Mouse (Mus musculus) heart, embryonic 16.5 days (tissue): ENCODE data around the gene Dclre1b. TPM values are rescaled to one million over a fixed set of nuclear protein-coding genes. Genes with fewer than 3 reads are reported as not detected.

ENCODE experiments used
- ATAC-seq: fragments of 200-750 bp; cut with Nextera tagmentation; replicated peaks from 2 replicates; pipeline ENCODE4 v1.8.0; 2017; ENCODE audit warnings: moderate number of reproducible peaks; ENCODE audit not compliant: insufficient read depth, low FRiP score; ENCODE audit errors: extremely low read depth
- H3K27ac ChIP-seq: fragments of 300-500 bp; sonication (generic); 2 replicates; pipeline ENCODE4 v1.5.1; 2014; ENCODE audit warnings: mild to moderate bottlenecking, low read length, control low read depth, moderate library complexity
- H3K27me3 ChIP-seq: fragments of 300-500 bp; sonication (generic); 2 replicates; pipeline ENCODE4 v1.6.1; 2014; ENCODE audit warnings: low read length, mixed read lengths; ENCODE audit not compliant: control insufficient read depth, insufficient read depth
- H3K36me3 ChIP-seq: fragments of 300-500 bp; sonication (generic); 2 replicates; pipeline ENCODE4 v1.6.1; 2014; ENCODE audit not compliant: control insufficient read depth, insufficient read depth
- H3K4me1 ChIP-seq: fragments of 300-500 bp; sonication (generic); 2 replicates; pipeline ENCODE4 v1.6.1; 2014; ENCODE audit warnings: low read length, mixed read lengths; ENCODE audit not compliant: control insufficient read depth, insufficient read depth
- H3K4me2 ChIP-seq: fragments of 300-500 bp; sonication (generic); 2 replicates; pipeline ENCODE4 v1.6.1; 2014; ENCODE audit warnings: low read depth, mild to moderate bottlenecking, control low read depth, low read length
- H3K4me3 ChIP-seq: fragments of 300-500 bp; sonication (generic); 2 replicates; pipeline ENCODE4 v1.5.1; 2014; ENCODE audit warnings: mild to moderate bottlenecking, control low read depth, low read length
- H3K9ac ChIP-seq: fragments of 300-500 bp; sonication (generic); 2 replicates; pipeline ENCODE4 v1.6.1; 2014; ENCODE audit warnings: low read length, control low read depth
- H3K9me3 ChIP-seq: fragments of 300-500 bp; sonication (generic); replicated peaks from 2 replicates; pipeline ENCODE4 v1.6.1; 2016; ENCODE audit warnings: low read length; ENCODE audit not compliant: control insufficient read depth
- WGBS: fragments of 180-500 bp; shearing (Covaris S2); extraction: QIAGEN DNeasy Blood & Tissue Kit; methylation state at CpG from one replicate; pipeline ENCODE4 v1.1.7; 2014; 5-methylcytosine and 5-hydroxymethylcytosine counted together
- polyA plus RNA-seq: library from polyadenylated mRNA; unstranded; fragments of >200 nt; fragmentation: Nextera tagmentation; extraction: Ambion mirVana; gene quantifications from 2 replicates; pipeline ENCODE4 v1.2.1, GENCODE M21; 2015

Dclre1b gene
- polyA plus RNA-seq = 17.1 and 18.7 TPM in 2 replicates

DNA sequence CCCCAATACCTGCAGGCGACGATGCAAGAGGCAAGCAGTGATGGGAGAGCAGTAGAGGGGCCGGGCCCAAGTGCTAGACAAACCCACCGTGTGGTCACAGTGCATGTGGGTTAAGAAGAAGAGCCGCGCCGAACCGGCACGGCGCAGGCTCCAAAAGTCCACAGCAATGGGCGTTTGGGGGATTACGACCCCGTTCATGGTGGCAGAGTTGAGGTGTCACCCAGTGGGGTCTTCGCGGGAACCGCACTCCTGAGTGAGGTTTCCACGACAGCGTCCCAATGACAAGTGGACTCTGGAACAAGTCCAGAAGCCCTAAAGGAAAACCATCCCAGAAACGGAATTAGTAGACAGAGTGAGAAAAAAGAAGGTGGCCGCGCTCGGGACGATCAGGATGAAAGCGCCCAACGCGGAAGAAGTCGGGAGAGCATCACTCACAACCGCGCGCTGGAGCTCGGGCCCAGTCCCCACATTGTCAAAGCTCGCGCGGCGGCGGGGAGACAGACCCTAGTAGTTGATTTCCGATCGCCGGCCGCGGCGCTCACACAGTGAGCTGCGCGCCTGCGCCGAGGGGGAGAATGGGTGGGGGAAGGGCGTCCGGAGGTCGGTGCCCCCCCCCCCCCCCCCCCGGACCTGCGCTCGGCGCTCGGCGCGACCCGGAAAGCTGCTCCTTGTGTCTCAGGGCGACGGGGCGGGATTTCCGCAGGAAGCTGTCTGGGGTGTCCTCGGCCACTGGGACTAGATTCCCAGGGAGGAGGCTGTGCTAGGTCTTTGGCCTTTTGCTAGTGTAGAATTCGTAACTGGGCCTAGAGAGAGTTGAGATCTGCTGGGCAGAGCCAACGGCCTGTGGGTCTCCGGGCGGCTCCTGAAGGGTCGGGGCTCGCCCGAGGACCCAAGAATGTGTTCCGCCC is at the start of gene Dclre1b, which contains the start of the genes Ap4b1 and Gm43064:
Dclre1b (minus strand) TSS at position 554 of the 908 bp plus-strand sequence.
Ap4b1 (plus strand) TSS at position 630 of the 908 bp plus-strand sequence.
Gm43064 (plus strand) TSS at position 683 of the 908 bp plus-strand sequence.
- H3K4me2 ChIP-seq = peak within 1 kb of the TSS; percentile 78
- ATAC-seq = peak; percentile 91

DNA sequence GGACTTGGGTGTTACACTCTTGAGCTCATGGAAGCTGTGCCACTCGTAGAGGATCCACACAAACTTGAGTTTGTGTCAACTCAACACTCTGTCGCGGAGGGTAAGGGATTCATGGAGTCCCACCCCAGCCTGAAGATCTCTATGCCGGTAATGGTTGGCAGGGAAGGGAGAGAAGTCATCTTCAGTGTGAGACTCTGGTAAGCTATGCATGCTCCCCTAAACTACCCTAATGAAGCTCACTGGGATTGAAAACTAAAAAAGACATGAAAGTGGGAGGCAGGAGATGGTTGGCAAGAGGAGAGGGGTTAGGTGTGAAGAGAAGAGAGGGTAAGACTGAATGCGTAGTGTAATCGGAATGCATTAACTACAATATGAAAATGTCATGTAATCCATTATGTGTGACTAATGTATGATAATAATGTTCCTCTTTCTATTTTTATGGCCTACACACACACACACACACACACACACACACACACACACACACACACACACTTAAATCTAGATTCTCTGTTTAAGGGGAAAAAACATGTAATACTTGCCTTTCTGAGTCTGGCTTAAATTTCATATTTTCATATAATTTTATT is 48.8 kb upstream of the Dclre1b start:
- no peaks in the 10 kb centered on the region for H3K9me3 ChIP-seq
- H3K9ac ChIP-seq = no peak overlapping the region
- no peak overlapping the region for H3K4me3 ChIP-seq
- H3K4me1 ChIP-seq = peaks cover 9% of the 10 kb centered on the region
- whole genome bisulfite sequencing = 75% methylated on average over 6 of the region's 6 CpGs
- H3K36me3 ChIP-seq = no peaks in the 10 kb centered on the region
- no peak overlapping the region for H3K4me2 ChIP-seq
- no peaks in the 10 kb centered on the region for H3K27me3 ChIP-seq
- H3K27ac ChIP-seq = no peak overlapping the region
- no peak for ATAC-seq

More for the DNA sequence above, at the start of gene Dclre1b, which contains the start of the genes Ap4b1 and Gm43064:
- peak within 1 kb of the TSS; percentile 64 for H3K4me3 ChIP-seq
- H3K9ac ChIP-seq = peak within 1 kb of the TSS; percentile 92
- H3K27me3 ChIP-seq = no peaks in the 10 kb centered on the region
- whole genome bisulfite sequencing = under 1% methylated on average over 64 of the region's 70 CpGs
- H3K4me1 ChIP-seq = peaks cover 12% of the 10 kb centered on the region; the same call in 1 of the 2 replicates
- H3K36me3 ChIP-seq = peaks cover 16% of the 10 kb centered on the region
- H3K27ac ChIP-seq = peak within 1 kb of the TSS; percentile 95
- H3K9me3 ChIP-seq = no peaks in the 10 kb centered on the region

DNA sequence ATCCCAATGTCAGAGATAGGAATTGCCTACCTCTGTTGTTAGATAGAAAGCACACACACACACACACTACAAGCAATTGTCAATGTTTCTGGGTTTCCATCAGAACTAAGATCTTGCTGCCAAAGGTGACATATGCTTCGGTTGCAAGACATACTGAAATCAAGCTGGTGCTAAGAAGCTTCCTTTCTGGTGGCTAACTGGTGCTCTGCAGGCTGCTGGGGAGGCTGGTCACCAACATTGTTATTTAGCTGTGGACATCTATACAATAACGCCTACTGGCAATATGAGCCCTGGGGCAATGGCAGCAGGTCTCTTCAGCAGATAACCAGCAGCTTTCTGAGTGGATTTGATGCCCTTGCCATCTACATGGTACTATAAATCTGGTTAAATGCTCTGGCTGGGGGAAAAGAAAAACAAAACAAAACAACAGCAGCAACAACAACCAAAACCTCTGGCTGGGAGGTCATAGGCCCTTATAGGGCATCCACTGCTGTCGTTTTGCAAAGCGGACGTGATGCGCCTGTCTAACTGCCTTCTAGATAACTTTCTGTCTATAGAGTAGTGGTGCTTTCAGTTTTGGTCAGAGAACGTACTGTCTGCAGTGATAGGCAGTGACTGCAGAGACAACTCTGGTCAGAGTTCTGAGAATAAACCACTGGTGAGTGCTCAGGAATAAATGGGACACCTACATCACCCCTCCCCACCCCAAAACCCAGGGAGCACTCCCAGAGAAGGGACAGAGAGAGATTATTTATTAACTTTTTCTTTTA is 48.0 kb upstream of the Dclre1b start:
- Histone ChIP-seq H3K4me2 (no peak overlapping the region), H3K9me3 (no peaks in the 10 kb centered on the region), H3K9ac (no peak overlapping the region), H3K27me3 (no peaks in the 10 kb centered on the region), H3K27ac (no peak overlapping the region), H3K4me1 (peaks cover 9% of the 10 kb centered on the region), H3K36me3 (no peaks in the 10 kb centered on the region), H3K4me3 (no peak overlapping the region)
- WGBS = 81% methylated on average over 7 of the region's 7 CpGs
- no peak for ATAC-seq

DNA sequence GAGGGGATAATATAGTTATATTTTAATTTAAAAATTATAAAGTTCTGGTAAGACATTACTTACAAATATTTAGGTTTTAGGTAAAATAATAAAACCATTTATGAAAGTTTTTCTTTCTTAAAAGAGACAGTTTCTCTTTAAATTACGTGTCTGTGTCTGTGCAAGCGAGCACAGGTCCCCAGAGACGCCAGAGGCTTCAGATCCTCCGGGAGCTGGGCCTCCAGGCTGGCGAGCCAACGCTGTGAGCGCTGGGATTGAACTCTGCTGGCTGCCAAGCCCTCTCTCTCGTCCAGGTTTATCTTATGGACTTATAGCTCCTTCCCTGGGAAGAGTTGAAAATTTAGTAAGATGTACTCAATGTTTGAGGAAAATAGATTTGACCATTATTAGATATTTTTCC is 44.6 kb upstream of the Dclre1b start:
- 51% methylated on average over 8 of the region's 8 CpGs for WGBS
- Histone ChIP-seq H3K4me2 (no peak overlapping the region), H3K27ac (no peak overlapping the region), H3K4me1 (no peaks in the 10 kb centered on the region), H3K27me3 (no peaks in the 10 kb centered on the region), H3K9me3 (no peaks in the 10 kb centered on the region), H3K9ac (no peak overlapping the region), H3K4me3 (no peak overlapping the region), H3K36me3 (no peaks in the 10 kb centered on the region)
- ATAC-seq = no peak

DNA sequence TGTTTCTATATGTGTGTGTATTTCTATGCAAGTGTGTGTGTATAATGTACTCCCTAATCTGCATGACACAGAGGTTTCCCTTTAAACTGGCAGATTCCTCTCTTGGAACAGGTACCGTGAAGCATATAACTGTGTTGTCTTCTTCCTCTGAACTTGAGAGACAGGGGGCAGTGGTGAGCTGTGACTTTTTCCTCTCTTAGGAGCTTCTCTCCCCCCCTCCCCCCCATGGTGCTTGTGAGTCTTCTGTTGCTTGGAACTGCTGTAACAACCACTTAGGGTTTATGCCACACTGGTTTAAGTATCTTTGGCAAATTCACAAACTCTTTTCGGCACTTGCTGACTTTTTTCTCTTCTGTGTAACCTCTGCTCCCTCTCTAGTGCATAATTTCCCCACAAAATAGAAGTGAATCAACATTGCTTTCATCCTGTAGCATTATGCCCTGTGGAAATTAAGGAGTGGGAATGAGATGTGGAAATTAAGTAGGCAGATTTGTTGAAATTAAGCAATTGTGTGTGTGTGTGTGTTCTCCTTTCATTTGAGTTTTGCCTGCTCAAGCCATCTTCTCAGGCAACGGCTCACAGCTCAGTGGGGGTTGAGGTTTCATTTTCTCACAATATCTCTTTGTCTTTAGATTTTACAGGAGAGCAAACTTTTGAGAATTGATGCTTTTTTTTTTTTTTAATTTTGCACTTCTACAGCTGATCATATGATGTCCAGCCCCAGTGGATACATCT is 43.5 kb upstream of the Dclre1b start:
- Histone ChIP-seq H3K27ac (no peak overlapping the region), H3K36me3 (no peaks in the 10 kb centered on the region), H3K9me3 (no peaks in the 10 kb centered on the region), H3K4me1 (no peaks in the 10 kb centered on the region), H3K4me2 (no peak overlapping the region), H3K27me3 (no peaks in the 10 kb centered on the region), H3K9ac (no peak overlapping the region), H3K4me3 (no peak overlapping the region)
- 50% methylated on average over 3 of the region's 3 CpGs for WGBS
- ATAC-seq = peak; percentile 32; the same call in 1 of the 2 replicates

DNA sequence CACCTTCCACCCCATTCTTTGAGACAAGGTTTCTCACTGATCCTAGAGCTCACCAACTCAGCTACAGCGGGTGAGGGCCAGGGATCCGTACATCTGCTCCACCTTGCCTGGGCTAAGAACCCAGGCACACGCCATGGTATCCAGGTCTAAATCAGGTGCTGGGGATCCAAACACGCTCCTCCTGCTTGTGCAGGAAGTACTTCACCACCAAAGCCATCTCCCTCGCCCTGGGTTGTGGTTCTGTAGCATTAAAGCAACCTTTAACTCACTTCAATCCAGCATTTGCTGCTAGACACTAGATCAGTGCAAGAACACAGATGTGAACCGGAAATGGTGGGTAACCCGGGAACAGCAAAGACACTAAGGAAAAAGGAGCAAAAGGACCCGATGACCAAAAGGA is 42.6 kb upstream of the Dclre1b start:
- no peaks in the 10 kb centered on the region for H3K9me3 ChIP-seq
- no peaks in the 10 kb centered on the region for H3K4me1 ChIP-seq
- H3K27ac ChIP-seq = no peak overlapping the region
- no peaks in the 10 kb centered on the region for H3K27me3 ChIP-seq
- no peak overlapping the region for H3K4me2 ChIP-seq
- H3K36me3 ChIP-seq = no peaks in the 10 kb centered on the region
- H3K4me3 ChIP-seq = no peak overlapping the region
- ATAC-seq = no peak
- WGBS = 80% methylated on average over 8 of the region's 8 CpGs
- H3K9ac ChIP-seq = no peak overlapping the region

DNA sequence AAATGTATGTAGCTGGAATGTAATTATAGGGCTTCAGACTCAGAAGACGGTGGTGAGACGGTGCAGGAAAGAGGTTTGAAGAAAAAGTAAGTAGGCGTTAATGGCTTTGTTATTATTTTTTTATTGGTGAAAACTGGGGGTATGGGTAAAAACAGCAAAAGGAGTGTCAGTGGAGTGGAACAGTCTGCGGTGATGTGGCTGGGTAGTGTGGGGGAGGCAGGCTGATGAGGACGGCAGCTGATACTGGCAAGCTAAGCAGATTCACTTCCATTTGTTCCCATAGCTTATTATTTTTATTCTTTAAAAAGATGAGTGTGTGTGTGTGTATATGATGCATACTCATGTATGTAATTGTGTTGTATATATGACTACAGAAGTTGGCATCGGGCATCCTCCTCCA is 42.2 kb upstream of the Dclre1b start:
- ATAC-seq = no peak
- no peaks in the 10 kb centered on the region for H3K36me3 ChIP-seq
- no peak overlapping the region for H3K4me2 ChIP-seq
- no peak overlapping the region for H3K9ac ChIP-seq
- no peak overlapping the region for H3K27ac ChIP-seq
- H3K4me1 ChIP-seq = no peaks in the 10 kb centered on the region
- H3K27me3 ChIP-seq = no peaks in the 10 kb centered on the region
- WGBS = 83% methylated on average over 6 of the region's 6 CpGs
- H3K4me3 ChIP-seq = no peak overlapping the region
- H3K9me3 ChIP-seq = no peaks in the 10 kb centered on the region

DNA sequence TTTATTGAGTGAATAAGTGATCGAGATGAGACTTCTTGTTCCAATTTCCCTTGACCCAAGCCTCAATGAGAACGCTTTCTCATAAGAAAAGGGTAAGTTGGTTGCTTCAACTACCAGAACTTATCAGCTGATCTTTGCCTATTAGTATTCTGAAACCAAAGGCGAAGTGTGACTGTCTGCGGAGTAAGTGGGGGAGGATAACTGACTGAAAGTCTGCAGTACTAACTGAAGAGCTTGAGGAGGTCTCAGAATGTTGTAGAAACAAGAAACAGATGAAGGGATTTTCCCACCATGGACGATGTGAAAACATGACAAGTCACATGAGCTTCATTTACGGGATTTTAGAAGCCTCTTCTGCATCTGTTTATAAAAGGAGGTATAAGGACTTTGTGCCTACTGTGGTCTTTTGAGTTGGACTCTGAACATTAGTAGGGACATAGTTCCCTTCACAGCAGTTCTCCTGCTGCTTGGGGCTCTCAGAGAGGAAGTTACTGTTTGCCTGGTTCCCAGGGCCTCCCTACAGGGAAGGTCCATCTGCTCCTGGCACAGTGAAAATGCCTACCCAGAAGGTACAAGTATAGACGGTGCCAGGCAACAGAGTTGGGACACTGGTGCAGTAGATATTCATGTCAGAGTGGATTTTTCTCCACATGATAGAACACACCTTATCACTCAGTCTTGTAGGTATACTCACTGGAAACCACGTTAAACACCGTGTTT is 41.6 kb upstream of the Dclre1b start:
- Histone ChIP-seq H3K9me3 (no peaks in the 10 kb centered on the region), H3K27ac (no peak overlapping the region), H3K27me3 (no peaks in the 10 kb centered on the region), H3K4me3 (no peak overlapping the region), H3K4me1 (no peaks in the 10 kb centered on the region), H3K9ac (no peak overlapping the region), H3K36me3 (no peaks in the 10 kb centered on the region), H3K4me2 (no peak overlapping the region)
- no peak for ATAC-seq
- WGBS = 67% methylated on average over 9 of the region's 9 CpGs
